Mouse (Mus musculus) C2C12 (cell line): ENCODE measurements around the gene Rsrc1.

Experiments used
- CEBPB ChIP-seq: IDR thresholded peaks from one replicate; pipeline ENCODE4 v1.6.1; 2011; ENCODE audit warnings: low read depth, mild to moderate bottlenecking, control low read depth, moderate library complexity
- CTCF ChIP-seq: IDR thresholded peaks from one replicate; pipeline ENCODE4 v1.5.1; 2011; ENCODE audit not compliant: control insufficient read depth, insufficient read depth, insufficient read length
- MAX ChIP-seq: IDR thresholded peaks from one replicate; pipeline ENCODE4 v1.6.1; 2011; ENCODE audit warnings: mild to moderate bottlenecking, control low read depth
- MYOD1 ChIP-seq: IDR thresholded peaks from one replicate; pipeline ENCODE4 v1.6.1; 2011; ENCODE audit warnings: low read depth; ENCODE audit not compliant: control insufficient read depth, insufficient read length
- USF1 ChIP-seq: IDR thresholded peaks from one replicate; pipeline ENCODE4 v1.6.1; 2011; ENCODE audit warnings: low read depth, mild to moderate bottlenecking, control low read depth, moderate library complexity

GRCm38 (mm10) chr3:66955126-66955525, 26.1 kb upstream of the Rsrc1 start:
- TF ChIP-seq USF1: no peak
- no peak for TF ChIP-seq CTCF
- TF ChIP-seq MYOD1: no peak
- TF ChIP-seq CEBPB: no peak
- no peak for TF ChIP-seq MAX
